Comparison of ENCODE assay signal across 15 mouse cellular contexts in the genomic region with DNA sequence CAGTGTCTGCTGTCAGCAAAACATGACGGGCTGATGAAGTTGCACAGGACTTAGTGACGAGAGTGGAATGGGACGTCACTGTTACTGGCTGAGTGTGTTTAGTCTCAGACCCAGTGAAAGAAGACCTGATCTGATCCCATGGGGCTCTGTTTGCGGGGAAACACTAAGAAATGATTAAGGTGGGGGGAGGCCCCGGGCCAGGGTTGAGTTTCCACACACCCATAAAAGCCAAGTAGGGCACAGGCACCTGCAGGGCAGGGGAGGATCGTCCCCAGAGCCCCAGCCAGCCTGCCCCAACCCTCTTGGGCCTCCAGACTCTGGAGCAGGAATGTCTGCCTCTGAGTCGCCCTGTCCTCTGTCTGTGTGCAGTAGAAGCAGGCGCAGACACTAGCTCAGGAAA.
DNase-seq lines count a peak whose midpoint lies in the region; ATAC-seq and TF ChIP-seq lines count a peak whose summit lies in the region.
"Had no signal": no experiment of that assay in that cellular context is flagged by ENCODE, and none has a peak within 500 bp of the region (broad histone marks: within the 10 kb centered on the region; RNA-seq: fewer than 3 reads in every experiment).

No protein-coding gene starts in this region.

- 47% methylated on average over 8 of the region's 8 CpGs for WGBS in heart, embryonic 16.5 days
- 50% methylated on average over 8 of the region's 8 CpGs for WGBS in heart, postnatal 0 days

- peaks cover 19% of the 10 kb centered on the region for H3K4me1 ChIP-seq in heart, embryonic 16.5 days (ENCODE audit: control insufficient read depth, insufficient read depth, low read length)
- peaks cover 2 to 13% of the 10 kb centered on the region in 2 experiments for H3K4me1 ChIP-seq in MEL (ENCODE audit: control insufficient read depth in 1 of 2, insufficient read depth in 2 of 2, low read length in 2 of 2)
- peaks cover 16% of the 10 kb centered on the region; the same call in 1 of the 2 replicates for H3K4me1 ChIP-seq in heart, postnatal 0 days (ENCODE audit: control insufficient read depth, insufficient read depth)

- H3K27ac ChIP-seq in gastrocnemius, adult 2 months: 0 out of 2 replicates have a peak overlapping the region, but pooled peaks have one; percentile 5
- H3K27ac ChIP-seq in heart, embryonic 16.5 days (ENCODE audit: low read length): peak overlapping the region; percentile 50; the same call in 1 of the 2 replicates
- H3K27ac ChIP-seq in MEL (ENCODE audit: control insufficient read depth, low read depth, low read length): no peak overlapping the region
- H3K27ac ChIP-seq in heart, postnatal 0 days (ENCODE audit: low read depth): peak overlapping the region; percentile 68
- H3K27ac ChIP-seq: hindbrain, embryonic 10.5 days; macrophage; midbrain, embryonic 15.5 days had no signal

- no peak for ATAC-seq in heart, embryonic 16.5 days (replicated peaks; ENCODE audit: extremely low read depth, insufficient read depth, low FRiP score)
- no peak; the same call in 1 of the 2 replicates for ATAC-seq in heart, postnatal 0 days (ENCODE audit: insufficient read depth, low read depth)
- ATAC-seq: midbrain, embryonic 15.5 days had no signal

- no peak for TF ChIP-seq CTCF in gastrocnemius, adult 2 months (IDR thresholded peaks at IDR 0.05)
- TF ChIP-seq CTCF in MEL (IDR thresholded peaks at IDR 0.05 in 2 of 3, conservative IDR thresholded peaks at IDR 0.05 in 1 of 3; ENCODE audit: control insufficient read depth in 1 of 3, insufficient read depth in 1 of 3, low read depth in 2 of 3, low read length in 3 of 3, poor library complexity in 1 of 3, severe bottlenecking in 1 of 3): no peak
- TF ChIP-seq CTCF in heart, postnatal 0 days (IDR thresholded peaks at IDR 0.05; ENCODE audit: low read depth): no peak

- no peaks in the 10 kb centered on the region for H3K9me3 ChIP-seq in heart, embryonic 16.5 days (replicated peaks; ENCODE audit: control insufficient read depth, low read length)
- no peaks in the 10 kb centered on the region for H3K9me3 ChIP-seq in MEL (replicated peaks; ENCODE audit: insufficient read depth, low read length)
- H3K9me3 ChIP-seq in heart, postnatal 0 days (replicated peaks; ENCODE audit: control insufficient read depth, low read length): no peaks in the 10 kb centered on the region
- H3K9me3 ChIP-seq: hindbrain, embryonic 10.5 days; midbrain, embryonic 15.5 days had no signal

- intact Hi-C loops in gastrocnemius, adult 2 months (cut with DNase I): loop anchor here (2.0 kb wide), 1 partner anchor 93 kb away; no protein-coding TSS in a partner anchor
- intact Hi-C loops in gastrocnemius, postnatal 36 days (cut with DNase I): no loop called here

- no peaks in the 10 kb centered on the region for H3K79me2 ChIP-seq in MEL (ENCODE audit: control insufficient read depth, insufficient read depth, low read length, poor library complexity)

- no peak for DNase-seq in gastrocnemius, adult 2 months
- DNase-seq in gastrocnemius, postnatal 36 days: no peak
- DNase-seq in heart, adult 18-20 months: no peak
- DNase-seq in MEL (ENCODE audit: low read depth, low spot score): no peak
- no peak for DNase-seq in heart, postnatal 0 days (ENCODE audit: low spot score)
- DNase-seq in ovary, postnatal 10 days (ENCODE audit: low spot score): no peak
- DNase-seq: cerebellum, postnatal 36 days; kidney, adult 8-10 months; layer of hippocampus, adult 9-11 months; lung, embryonic 14.5 days; thymus, postnatal 4 days had no signal

- no peak for TF ChIP-seq POLR2A in MEL (IDR thresholded peaks at IDR 0.05; ENCODE audit: control insufficient read depth in 1 of 2, insufficient read depth in 1 of 2, low read depth in 1 of 2, low read length in 2 of 2, poor library complexity in 1 of 2)

- TF ChIP-seq EP300 in MEL (IDR thresholded peaks at IDR 0.05; ENCODE audit: low read depth in 1 of 2, low read length in 2 of 2): no peak
- no peak for TF ChIP-seq EP300 in heart, postnatal 0 days (IDR thresholded peaks at IDR 0.05; ENCODE audit: low read depth)

- H3K27me3 ChIP-seq in heart, embryonic 16.5 days (ENCODE audit: control insufficient read depth, insufficient read depth, low read length): no peaks in the 10 kb centered on the region
- no peaks in the 10 kb centered on the region for H3K27me3 ChIP-seq in MEL (ENCODE audit: control insufficient read depth in 1 of 2, insufficient read depth in 2 of 2, low read length in 2 of 2)
- H3K27me3 ChIP-seq in heart, postnatal 0 days (ENCODE audit: control insufficient read depth, insufficient read depth, low read length): no peaks in the 10 kb centered on the region
- H3K27me3 ChIP-seq: midbrain, embryonic 15.5 days had no signal

- H3K9ac ChIP-seq in heart, embryonic 16.5 days (ENCODE audit: low read length): no peak overlapping the region
- no peak overlapping the region for H3K9ac ChIP-seq in MEL (ENCODE audit: control insufficient read depth, low read depth, low read length, poor library complexity, severe bottlenecking)
- no peak overlapping the region for H3K9ac ChIP-seq in heart, postnatal 0 days (replicated peaks; ENCODE audit: low read depth, low read length)
- H3K9ac ChIP-seq: lung, embryonic 14.5 days; midbrain, embryonic 15.5 days had no signal

- H3K36me3 ChIP-seq in heart, embryonic 16.5 days (ENCODE audit: control insufficient read depth, insufficient read depth): peaks cover 3% of the 10 kb centered on the region; the same call in 1 of the 2 replicates
- H3K36me3 ChIP-seq in MEL (ENCODE audit: control insufficient read depth in 1 of 2, insufficient read depth in 2 of 2, low read length in 2 of 2): peaks cover 0 to 5% of the 10 kb centered on the region in 2 experiments; a peak in 3 of 4 replicates
- peaks cover 7% of the 10 kb centered on the region; the same call in 1 of the 2 replicates for H3K36me3 ChIP-seq in heart, postnatal 0 days (replicated peaks; ENCODE audit: control insufficient read depth, insufficient read depth, low read length)
- H3K36me3 ChIP-seq: midbrain, embryonic 15.5 days had no signal

- H3K4me3 ChIP-seq in gastrocnemius, adult 2 months: no peak overlapping the region
- no peak overlapping the region for H3K4me3 ChIP-seq in heart, embryonic 16.5 days (ENCODE audit: low read length)
- H3K4me3 ChIP-seq in MEL (ENCODE audit: control insufficient read depth in 1 of 2, insufficient read depth in 1 of 2, low read depth in 2 of 2, low read length in 2 of 2): no peak overlapping the region
- H3K4me3 ChIP-seq in heart, postnatal 0 days (ENCODE audit: low read depth, low read length): no peak overlapping the region
- H3K4me3 ChIP-seq: hindbrain, embryonic 10.5 days; midbrain, embryonic 15.5 days had no signal

- H3K4me2 ChIP-seq in heart, embryonic 16.5 days (ENCODE audit: low read depth, low read length): no peak overlapping the region
- no peak overlapping the region for H3K4me2 ChIP-seq in heart, postnatal 0 days (ENCODE audit: low read depth, low read length)
- H3K4me2 ChIP-seq: lung, embryonic 14.5 days; midbrain, embryonic 15.5 days had no signal

- TF ChIP-seq RAD21 in MEL (IDR thresholded peaks at IDR 0.05; ENCODE audit: low read depth, low read length): no peak

TF ChIP-seq in MEL, 35 proteins besides CTCF, POLR2A, EP300 and RAD21:
- TF ChIP-seq POLR2AphosphoS2 (IDR thresholded peaks at IDR 0.05; ENCODE audit: low read length) (peak; percentile 32; the same call in 1 of the 2 replicates), MXI1 (IDR thresholded peaks at IDR 0.05; ENCODE audit: low read depth, low read length) (no peak), MAX (IDR thresholded peaks at IDR 0.05; ENCODE audit: low read length) (no peak), POLR2AphosphoS5 (IDR thresholded peaks at IDR 0.05; ENCODE audit: borderline replicate concordance, low read depth, low read length) (no peak)
